Mouse (Mus musculus): ENCODE measurements around the gene Ptprn2.

GRCm38 (mm10) chr12:117127485-117127884, 642.0 kb downstream of the Ptprn2 start:
- TF ChIP-seq POLR2A (IDR thresholded peaks at IDR 0.05; ENCODE audit: borderline replicate concordance, extremely low read depth, low read depth, low read length) = no peak
- TF ChIP-seq CTCF (IDR thresholded peaks at IDR 0.05; ENCODE audit: insufficient read depth, low read length) = no peak

Measured in lung, adult 2 months (tissue).